Mouse (Mus musculus) neutrophil, adult 83 days (primary cell): ENCODE results near the gene Recql5. TPM values are rescaled to one million over a fixed set of nuclear protein-coding genes. Genes with fewer than 3 reads are reported as not detected.

Experiments
- total RNA-seq, 2 experiments: library from RNA; stranded (reverse); gene quantifications; one replicate each; pipeline ENCODE4 v1.2.4; 2023

Gene Recql5
- total RNA-seq = 10 to 100 TPM; 26.4 to 28.9 TPM

GRCm38 (mm10) chr11:115933108-115933746, at the start of gene Recql5, which contains the start of gene Sap30bp:
TSS of gene Recql5 (minus strand) at chr11:115933477.
TSS of gene Sap30bp (plus strand) at chr11:115933282.

DNA sequence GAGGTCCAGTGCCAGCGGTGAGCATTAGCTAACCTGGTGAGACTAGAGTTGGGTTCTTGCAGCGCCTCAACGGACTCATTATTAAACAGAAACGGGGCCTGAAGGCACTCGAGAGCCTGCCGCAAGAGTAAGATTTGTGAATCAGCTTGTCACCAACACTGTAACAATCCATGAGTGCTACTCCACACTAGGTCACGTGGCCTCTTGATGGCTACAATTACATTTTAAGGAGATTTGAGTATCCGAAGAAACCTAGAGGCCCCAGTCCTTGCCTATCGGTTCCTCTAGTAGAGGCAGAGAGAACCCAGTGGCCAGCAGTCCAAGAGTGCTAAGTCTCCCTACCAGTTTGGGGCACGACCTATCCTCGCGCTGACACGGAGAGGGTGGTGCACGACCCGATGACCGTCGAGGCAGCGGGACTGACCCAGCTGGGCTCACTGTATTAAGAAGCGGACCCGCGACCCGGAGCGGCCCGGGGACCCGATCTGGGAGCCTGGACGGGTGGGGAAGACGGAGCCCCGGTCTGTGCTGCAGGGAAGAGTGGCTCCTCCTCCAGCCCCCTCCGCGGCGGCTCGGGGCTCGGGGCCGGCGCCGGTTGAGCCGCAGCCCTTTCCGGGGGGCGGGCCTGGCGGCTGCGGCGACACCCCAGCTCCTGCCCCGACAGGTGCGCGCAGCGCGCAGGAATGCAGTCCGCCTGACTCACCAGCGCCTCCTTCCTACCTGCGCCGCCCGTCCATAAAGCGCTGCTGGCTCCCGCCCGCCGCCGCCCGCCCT, 41.2 kb upstream of the Recql5 start, which contains the start of gene Itgb4:
Gene Itgb4, plus strand, starts transcription at position 401 of the 774 bp plus-strand sequence.

DNA sequence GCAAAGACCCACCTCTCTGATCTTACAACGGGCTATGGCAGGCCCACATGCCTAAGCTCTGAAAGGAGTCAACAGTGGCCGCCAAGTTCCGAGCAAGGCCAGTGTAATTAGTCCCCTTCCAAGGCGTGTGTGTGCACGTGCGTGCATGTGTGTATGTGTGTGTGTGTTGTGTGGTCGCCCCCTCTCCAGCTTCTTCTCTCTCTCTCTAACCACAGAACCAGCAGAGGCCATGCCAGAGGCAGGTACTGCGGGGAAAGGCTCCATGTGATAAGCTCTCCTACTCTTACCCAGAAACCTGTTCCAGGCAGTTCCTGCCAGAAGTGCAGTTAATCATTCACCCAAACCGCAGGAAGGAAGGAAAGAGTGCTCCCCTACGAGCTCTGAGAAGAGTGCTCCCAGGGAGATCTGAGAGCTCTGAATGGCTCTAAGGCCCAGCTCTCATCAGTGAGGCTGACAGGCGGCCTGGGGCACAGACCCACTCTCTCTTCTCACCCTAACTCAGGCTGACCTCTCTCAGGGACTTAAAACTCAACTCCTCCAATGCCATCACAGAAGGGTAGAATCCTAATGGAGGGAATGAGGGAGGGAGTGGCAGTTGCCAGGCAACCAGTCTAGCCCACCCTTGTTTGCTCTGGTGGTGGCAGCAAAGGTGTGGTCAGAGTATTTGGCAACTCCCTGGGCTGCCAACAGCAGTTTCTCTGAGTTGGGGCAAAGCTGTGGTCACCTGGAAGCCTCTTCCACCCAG, 21.5 kb downstream of the Recql5 start, which contains the start of gene Smim6:
Gene Smim6, plus strand, starts transcription at position 386 of the 745 bp plus-strand sequence.

GRCm38 (mm10) chr11:115899486-115900266, 33.6 kb downstream of the Recql5 start, which contains the start of gene Smim5:
TSS of gene Smim5 (plus strand) at chr11:115899966.

DNA sequence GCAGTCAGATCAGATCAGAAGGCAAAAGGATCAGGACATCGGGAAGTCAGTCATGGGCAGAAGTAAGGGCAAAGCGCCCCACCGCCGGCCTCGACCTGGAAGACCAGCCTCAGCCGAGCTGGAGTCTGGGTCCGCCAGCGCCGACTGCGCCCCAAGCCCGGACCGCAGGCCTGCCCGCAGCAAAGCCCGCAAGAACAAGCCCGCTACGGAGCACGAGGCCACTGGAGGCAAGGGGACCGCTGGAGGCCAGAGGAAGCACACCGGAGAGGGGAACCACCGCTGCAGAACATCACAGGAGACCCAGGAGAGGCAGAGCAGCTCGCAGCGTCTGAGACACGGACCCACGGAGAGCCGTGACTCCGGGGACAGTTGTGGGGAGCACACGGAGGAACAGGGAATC, 74.9 kb downstream of the Recql5 start, which contains the start of gene Myo15b:
Gene Myo15b, plus strand, starts transcription at position 53 of the 400 bp plus-strand sequence.

Other genes with a start within 250 kb of the Recql5 start
- 100 to 1,000 TPM; 206 to 211 TPM for gene Grb2, start 224.9 kb downstream of the Recql5 start, total RNA-seq
- gene Tmem94, start 168.0 kb downstream of the Recql5 start, total RNA-seq = 10 to 100 TPM; 39.2 to 46.9 TPM
- 1 to 10 TPM; 1.6 to 2.2 TPM for gene Caskin2, start 119.8 kb downstream of the Recql5 start, total RNA-seq
- 1 to 10 TPM; 4.3 to 6.6 TPM for gene Tsen54, start 118.8 kb downstream of the Recql5 start, total RNA-seq
- gene Llgl2, start 109.4 kb downstream of the Recql5 start, total RNA-seq = 1 to 10 TPM; 2.8 to 3.5 TPM
- gene Myo15b, start 75.1 kb downstream of the Recql5 start, total RNA-seq = 1 to 10 TPM; 1.2 to 2.1 TPM
- gene Smim5, start 33.5 kb downstream of the Recql5 start, total RNA-seq = 10 to 100 TPM; 62.1 to 64.5 TPM
- 1 to 10 TPM; 6.0 to 6.3 TPM for gene Smim6, start 21.5 kb downstream of the Recql5 start, total RNA-seq
- gene Sap30bp, start 195 bp downstream of the Recql5 start, total RNA-seq = 10 to 100 TPM; 24.2 to 28.0 TPM
- under 1 TPM; 0.07 to 0.09 TPM for gene Itgb4, start 41.2 kb upstream of the Recql5 start, total RNA-seq
- 1 to 10 TPM; 7.2 to 7.7 TPM for gene Galk1, start 79.2 kb upstream of the Recql5 start, total RNA-seq
- gene H3f3b, start 94.5 kb upstream of the Recql5 start, total RNA-seq = 1,000 to 10,000 TPM; 3,921 to 4,178 TPM
- gene Unk, start 96.8 kb upstream of the Recql5 start, total RNA-seq = 10 to 100 TPM; 20.9 to 23.4 TPM
- gene Unc13d, start 144.5 kb upstream of the Recql5 start, total RNA-seq = 10 to 100 TPM; 87.3 to 94.0 TPM
- gene Wbp2, start 153.5 kb upstream of the Recql5 start, total RNA-seq = 100 to 1,000 TPM; 124 to 141 TPM
- gene Trim47, start 193.7 kb upstream of the Recql5 start, total RNA-seq = under 1 TPM; 0.35 to 0.77 TPM
- gene Trim65, start 197.7 kb upstream of the Recql5 start, total RNA-seq = 1 to 10 TPM; 6.7 to 8.8 TPM
- gene Mrpl38, start 205.4 kb upstream of the Recql5 start, total RNA-seq = 10 to 100 TPM; 15.6 to 17.3 TPM
- 1 to 10 TPM; 6.0 to 9.4 TPM for gene Fbf1, start 234.7 kb upstream of the Recql5 start, total RNA-seq